13 mouse cellular contexts compared by ENCODE assay signal in the genomic region with DNA sequence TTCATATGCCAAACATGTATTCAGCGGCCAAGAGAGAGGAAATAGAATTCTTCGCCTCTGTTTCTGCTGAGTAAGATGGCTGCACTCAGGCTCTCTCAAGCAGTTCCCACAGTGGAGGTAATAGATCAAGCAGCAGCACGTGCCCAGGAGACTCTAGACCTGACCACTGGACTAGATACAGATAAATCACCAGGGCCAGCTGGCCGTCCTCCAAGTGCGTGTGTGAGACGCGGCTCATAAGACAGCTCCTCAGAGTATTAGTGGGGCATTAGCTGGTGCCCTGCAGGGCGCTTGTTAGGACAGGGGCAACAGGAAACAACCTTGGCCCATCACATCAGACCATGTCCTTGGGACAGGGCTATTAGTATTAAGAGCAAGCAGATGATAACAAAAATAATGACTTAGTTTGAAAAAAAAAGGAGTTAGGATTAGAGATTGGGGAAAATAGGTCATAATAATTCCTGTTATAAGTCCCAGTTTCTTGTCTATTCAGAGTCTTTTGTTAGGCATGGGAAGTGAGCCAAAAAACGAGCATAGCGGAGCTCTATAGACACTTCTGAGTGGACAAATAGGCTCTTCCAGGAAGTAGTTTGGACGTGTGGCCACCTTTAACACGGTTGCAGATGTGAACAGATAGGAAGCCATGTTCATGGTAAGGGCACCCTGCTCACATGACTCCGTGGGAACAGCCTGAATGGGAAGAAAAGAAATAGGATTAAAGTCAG. TPM values are rescaled to one million over a fixed set of nuclear protein-coding genes. Genes with fewer than 3 reads are reported as not detected.
DNase-seq lines count a peak whose midpoint lies in the region; ATAC-seq and TF ChIP-seq lines count a peak whose summit lies in the region.
"Had no signal": no experiment of that assay in that cellular context is flagged by ENCODE, and none has a peak within 500 bp of the region (broad histone marks: within the 10 kb centered on the region; RNA-seq: fewer than 3 reads in every experiment).

No protein-coding gene starts in this region.

- intact Hi-C loops in heart, postnatal 36 days (cut with DNase I), result no loop called here

- no peak overlapping the region for H3K4me3 ChIP-seq in layer of hippocampus, adult 2 months
- H3K4me3 ChIP-seq: hindbrain, embryonic 10.5 days; limb, embryonic 10.5 days had no signal

- no peak for TF ChIP-seq CTCF in layer of hippocampus, adult 2 months (conservative IDR thresholded peaks at IDR 0.05)

- DNase-seq in heart, adult 11 months, result peak; percentile 65
- DNase-seq in heart, postnatal 36 days, result no peak
- peak; percentile 16 for DNase-seq in urinary bladder, postnatal 14 days (ENCODE audit: low spot score)
- DNase-seq in urinary bladder, postnatal 10 days (ENCODE audit: low spot score), result no peak
- DNase-seq in kidney, adult 8-10 months, result peak; percentile 37 to 43
- DNase-seq in layer of hippocampus, adult 2 months (ENCODE audit: low spot score in 2 of 2), result no peak
- no peak for DNase-seq in ovary, postnatal 10 days (ENCODE audit: low spot score)
- DNase-seq: heart, adult 18-20 months; lung, adult 18-20 months had no signal

- ATAC-seq in megakaryocyte, adult 5-6 weeks (ENCODE audit: poor library complexity, severe bottlenecking), result no peak
- ATAC-seq: CD4-positive, CD25-positive, alpha-beta regulatory T cell, adult 4 months had no signal

- H3K27ac ChIP-seq in layer of hippocampus, adult 2 months, result no peak overlapping the region
- H3K27ac ChIP-seq: hindbrain, embryonic 10.5 days; limb, embryonic 10.5 days had no signal

RNA-seq across cellular contexts. Expression of a gene that starts 3.5 kb away (rescaled TPM):
- total RNA-seq in heart, postnatal 36 days (2021), result under 1 TPM; 0.19 to 0.39 TPM
- total RNA-seq in layer of hippocampus, adult 2 months (2021), result 10 to 100 TPM; 17.5 to 19.5 TPM
- total RNA-seq in megakaryocyte, adult 5-6 weeks (2015), result 0.05 TPM in 1 of 2 replicates, not detected in the other
- not detected in 2 replicates for total RNA-seq in megakaryocyte, adult 5-6 weeks (2017)

Comparison
In these comparisons a context has a peak if more than half of its experiments do, and no peak if none do; other contexts are left out.
1. DNase-seq: peak in heart, adult 11 months (single experiment), urinary bladder, postnatal 14 days (single experiment) and kidney, adult 8-10 months (2 of 2); none in heart, postnatal 36 days (0 of 2), urinary bladder, postnatal 10 days (single experiment), layer of hippocampus, adult 2 months (0 of 2) and ovary, postnatal 10 days (single experiment).
2. RNA of a gene that starts 3.5 kb away (total RNA-seq): 17.5 to 19.5 TPM in layer of hippocampus, adult 2 months; 0.19 to 0.39 TPM in heart, postnatal 36 days and 0.05 TPM in megakaryocyte, adult 5-6 weeks; every median in the first group is over 10 times any median in the second.